Mouse (Mus musculus) liver, postnatal 0 days (tissue): ENCODE data around the gene Zan.

Experiments
- CTCF ChIP-seq: sonication (generic); IDR thresholded peaks from 2 replicates; pipeline ENCODE4 v1.5.1; 2016; ENCODE audit warnings: antibody characterized with exemption, low read depth
- EP300 ChIP-seq: IDR thresholded peaks from 2 replicates; pipeline ENCODE4 v1.6.1; 2016; ENCODE audit warnings: antibody characterized with exemption, low read depth, mild to moderate bottlenecking

DNA sequence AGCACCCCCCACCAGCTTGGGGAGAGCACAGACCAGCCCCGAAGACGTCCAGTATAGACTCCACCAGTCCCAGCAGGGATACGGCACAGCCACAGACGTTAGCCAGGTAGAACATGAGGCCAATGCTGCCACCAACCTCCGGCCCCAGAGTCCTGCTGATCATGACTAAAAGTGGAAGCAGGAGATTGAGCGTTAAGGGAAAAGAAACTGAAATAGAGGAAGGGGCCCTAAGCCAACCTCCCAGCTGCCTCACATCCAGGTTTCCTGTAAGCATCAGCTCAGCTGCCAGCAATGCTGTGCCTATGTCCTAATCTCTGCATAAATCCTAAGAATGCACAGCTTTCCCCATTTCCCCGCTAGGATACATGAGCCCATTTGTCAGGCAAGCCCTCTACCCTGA is 146.0 kb downstream of the Zan start:
- TF ChIP-seq CTCF (no peak), EP300 (no peak)
